Mouse (Mus musculus) embryo, embryonic 11.5 days (tissue): ENCODE measurements at regions not wholly inside any gene's neighbourhood (a gene's known extent, or its start where the extent isn't known, plus 50 kb on each side); places are given as distances from the start of the nearest gene placed in this dataset.

Source experiments
- DNase-seq: peaks from one replicate; pipeline ENCODE4 v3.0.0-alpha.2; 2012; ENCODE audit warnings: low read depth, low spot score

DNA sequence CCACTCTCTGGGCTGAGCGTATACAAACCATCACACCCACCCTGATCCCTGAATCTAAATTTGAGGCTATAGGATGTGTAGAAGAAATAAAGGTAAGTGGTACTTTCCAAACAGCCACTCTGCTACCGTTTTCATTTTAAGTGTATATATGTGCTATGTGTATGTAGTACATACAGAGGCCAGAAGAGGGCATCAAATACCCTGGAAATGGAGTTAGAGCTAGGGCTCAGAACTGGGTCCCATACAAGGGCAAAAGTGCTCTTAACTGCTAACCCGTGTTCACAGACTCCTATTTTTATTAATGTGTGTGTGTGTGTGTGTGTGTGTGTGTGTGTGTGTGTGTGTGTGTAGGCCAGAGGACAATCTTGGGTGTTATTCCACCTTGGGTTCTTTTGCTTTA lies 51.6 kb upstream of the Lrfn2 start:
- no peak for DNase-seq

GRCm38 (mm10) chr17:48881946-48882345 lies 50.2 kb upstream of the Lrfn2 start:
- DNase-seq, result no peak
